Mouse (Mus musculus) stomach, embryonic 14.5 days (tissue): Measurements from ENCODE around the gene Sfrp5. TPM values are rescaled to one million over a fixed set of nuclear protein-coding genes. Genes with fewer than 3 reads are reported as not detected.

Source experiments
- ATAC-seq: fragments of 200-750 bp; cut with Nextera tagmentation; 2 replicates; pipeline ENCODE4 v1.8.0; 2017; ENCODE audit warnings: low read depth, moderate TSS enrichment; ENCODE audit not compliant: insufficient number of reproducible peaks, insufficient read depth, low FRiP score
- H3K27ac ChIP-seq: fragments of 300-500 bp; sonication (generic); 2 replicates; pipeline ENCODE4 v1.5.1; 2014; ENCODE audit warnings: mild to moderate bottlenecking, low read length, moderate library complexity, mixed read lengths
- H3K27me3 ChIP-seq: fragments of 300-500 bp; sonication (generic); 2 replicates; pipeline ENCODE4 v1.6.1; 2014; ENCODE audit warnings: low read length, control low read depth, mixed read lengths; ENCODE audit not compliant: control insufficient read depth, insufficient read depth
- H3K36me3 ChIP-seq: fragments of 300-500 bp; sonication (generic); 2 replicates; pipeline ENCODE4 v1.6.1; 2014; ENCODE audit warnings: mild to moderate bottlenecking, control low read depth, low read length, moderate library complexity, mixed read lengths; ENCODE audit not compliant: control insufficient read depth, insufficient read depth
- H3K4me1 ChIP-seq: fragments of 300-500 bp; sonication (generic); 2 replicates; pipeline ENCODE4 v1.6.1; 2014; ENCODE audit warnings: low read length, control low read depth, mixed read lengths; ENCODE audit not compliant: control insufficient read depth, insufficient read depth
- H3K4me2 ChIP-seq: fragments of 300-500 bp; sonication (generic); replicated peaks from 2 replicates; pipeline ENCODE4 v1.6.1; 2014; ENCODE audit warnings: low read depth, low read length, control low read depth
- H3K4me3 ChIP-seq: fragments of 300-500 bp; sonication (generic); 2 replicates; pipeline ENCODE4 v1.5.1; 2014; ENCODE audit warnings: low read depth, low read length, control low read depth
- H3K9ac ChIP-seq: fragments of 300-500 bp; sonication (generic); replicated peaks from 2 replicates; pipeline ENCODE4 v1.6.1; 2014; ENCODE audit warnings: low read depth, mild to moderate bottlenecking, control low read depth, low read length, moderate library complexity, mixed read lengths
- H3K9me3 ChIP-seq: fragments of 300-500 bp; sonication (generic); 2 replicates; pipeline ENCODE4 v1.6.1; 2016; ENCODE audit warnings: low read depth, low read length, control low read depth; ENCODE audit not compliant: control insufficient read depth
- WGBS: fragments of 180-500 bp; shearing (Covaris S2); extraction: QIAGEN DNeasy Blood & Tissue Kit; methylation state at CpG from one replicate; pipeline ENCODE4 v1.1.7; 2014; 5-methylcytosine and 5-hydroxymethylcytosine counted together
- polyA plus RNA-seq: library from polyadenylated mRNA; unstranded; fragments of >200 nt; fragmentation: Nextera tagmentation; extraction: Ambion mirVana; gene quantifications from 2 replicates; pipeline ENCODE4 v1.2.1, GENCODE M21; 2014

The Sfrp5 gene
- polyA plus RNA-seq, 1 experiment from 2014 or later = 11.1 TPM

GRCm38 (mm10) chr19:42148569-42148860, 53.5 kb downstream of the Sfrp5 start:
- Histone ChIP-seq H3K4me1 (peaks cover 38% of the 10 kb centered on the region), H3K4me2 (peak overlapping the region; percentile 90), H3K27me3 (no peaks in the 10 kb centered on the region), H3K9ac (peak overlapping the region; percentile 80), H3K4me3 (peak overlapping the region; percentile 72), H3K9me3 (no peaks in the 10 kb centered on the region), H3K27ac (peak overlapping the region; percentile 85; the same call in 1 of the 2 replicates), H3K36me3 (no peaks in the 10 kb centered on the region; the same call in 1 of the 2 replicates)
- peak; percentile 34; the same call in 1 of the 2 replicates for ATAC-seq
- 14% methylated on average over 7 of the region's 7 CpGs for WGBS

Other genes starting within 250 kb of the Sfrp5 start
- 37.6 and 44.1 TPM in 2 replicates for gene Mms19, start 221.1 kb downstream of the Sfrp5 start, polyA plus RNA-seq
- gene Ubtd1, start 220.5 kb downstream of the Sfrp5 start, polyA plus RNA-seq = 10.4 and 10.8 TPM in 2 replicates
- gene Ankrd2, start 166.3 kb downstream of the Sfrp5 start, polyA plus RNA-seq = 0.30 TPM in 1 of 2 replicates, not detected in the other
- 1.7 and 1.9 TPM in 2 replicates for gene Hoga1, start 156.6 kb downstream of the Sfrp5 start, polyA plus RNA-seq
- 0.24 TPM in 1 of 2 replicates, not detected in the other for gene 4933411K16Rik, start 150.0 kb downstream of the Sfrp5 start, polyA plus RNA-seq
- 27.0 and 27.6 TPM in 2 replicates for gene Morn4, start 115.9 kb downstream of the Sfrp5 start, polyA plus RNA-seq
- 17.2 and 22.7 TPM in 2 replicates for gene Pi4k2a, start 111.8 kb downstream of the Sfrp5 start, polyA plus RNA-seq
- 44.2 and 46.9 TPM in 2 replicates for gene Avpi1, start 73.2 kb downstream of the Sfrp5 start, polyA plus RNA-seq
- gene Marveld1, start 54.9 kb downstream of the Sfrp5 start, polyA plus RNA-seq = 13.2 and 15.6 TPM in 2 replicates
- gene Zfyve27, start 38.3 kb downstream of the Sfrp5 start, polyA plus RNA-seq = 15.7 and 20.0 TPM in 2 replicates
- 0.83 and 0.97 TPM in 2 replicates for gene Golga7b, start 45.3 kb upstream of the Sfrp5 start, polyA plus RNA-seq
- gene Crtac1, start 229.5 kb upstream of the Sfrp5 start, polyA plus RNA-seq = 3.5 TPM in 2 replicates